Mouse (Mus musculus): ENCODE data around the gene Sod2.

DNA sequence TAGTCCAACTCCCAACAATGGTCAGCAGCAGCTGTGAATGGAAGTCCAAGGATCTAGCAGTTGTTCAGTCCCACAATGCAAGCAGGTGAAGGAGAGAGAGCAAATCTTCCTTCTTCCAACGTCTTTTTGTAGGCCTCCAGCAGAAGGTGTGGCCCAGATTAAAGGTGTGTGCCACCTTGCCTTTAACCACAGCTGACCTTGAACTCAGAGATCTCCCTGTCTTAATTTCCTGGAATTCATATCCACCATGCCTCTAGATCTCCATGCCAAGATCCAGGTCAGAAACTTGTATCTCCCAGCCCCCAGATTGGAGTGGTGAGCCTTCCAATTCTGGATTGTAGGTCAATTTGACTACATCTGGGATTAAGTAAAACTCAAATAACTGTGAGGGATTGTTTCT lies 12.6 kb upstream of the Sod2 start, which contains the start of gene Wtap:
- TF ChIP-seq CTCF (IDR thresholded peaks at IDR 0.05; ENCODE audit: control insufficient read depth, insufficient read depth, insufficient read length), result no peak
- TF ChIP-seq MYOG (IDR thresholded peaks at IDR 0.05; ENCODE audit: control insufficient read depth, extremely low read depth, insufficient read length), result no peak
- no peak for TF ChIP-seq CEBPB (IDR thresholded peaks at IDR 0.05; ENCODE audit: low read depth)
- TF ChIP-seq MAX (IDR thresholded peaks at IDR 0.05), result no peak
- no peak for TF ChIP-seq USF1 (IDR thresholded peaks at IDR 0.05; ENCODE audit: low read depth)
- no peak for TF ChIP-seq MYOD1 (IDR thresholded peaks at IDR 0.05; ENCODE audit: control insufficient read depth, insufficient read length, low read depth)

Data from C2C12 (cell line).